Mouse (Mus musculus) C2C12 (cell line): ENCODE results near the gene Dedd. TPM values are rescaled to one million over a fixed set of nuclear protein-coding genes. Genes with fewer than 3 reads are reported as not detected.

Experiments
- H3K27me3 ChIP-seq: one replicate; pipeline ENCODE4 v1.6.1; 2011; ENCODE audit not compliant: control insufficient read depth, insufficient read depth, insufficient read length
- H3K36me3 ChIP-seq: one replicate; pipeline ENCODE4 v1.6.1; 2011; ENCODE audit not compliant: control insufficient read depth, insufficient read depth
- H3K4me3 ChIP-seq: one replicate; pipeline ENCODE4 v1.5.1; 2011; ENCODE audit warnings: mild to moderate bottlenecking, control low read depth; ENCODE audit not compliant: poor library complexity, insufficient read depth, severe bottlenecking
- H3K79me2 ChIP-seq: one replicate; pipeline ENCODE4 v1.6.1; 2011; ENCODE audit not compliant: control insufficient read depth, insufficient read depth
- H3K79me3 ChIP-seq: one replicate; pipeline ENCODE4 v1.6.1; 2011; ENCODE audit warnings: low read depth, control low read depth
- H3ac ChIP-seq: one replicate; pipeline ENCODE3; 2011; ENCODE audit warnings: low read depth; ENCODE audit not compliant: control insufficient read depth, insufficient read length
- CEBPB ChIP-seq: IDR thresholded peaks from one replicate; pipeline ENCODE4 v1.6.1; 2011; ENCODE audit warnings: low read depth, mild to moderate bottlenecking, control low read depth, moderate library complexity
- CTCF ChIP-seq: IDR thresholded peaks from one replicate; pipeline ENCODE4 v1.5.1; 2011; ENCODE audit not compliant: control insufficient read depth, insufficient read depth, insufficient read length
- FOSL1 ChIP-seq: IDR thresholded peaks from one replicate; pipeline ENCODE4 v1.8.0; 2011; ENCODE audit warnings: mild to moderate bottlenecking, low read length; ENCODE audit not compliant: poor library complexity, insufficient read depth, severe bottlenecking
- MAX ChIP-seq: IDR thresholded peaks from one replicate; pipeline ENCODE4 v1.6.1; 2011; ENCODE audit warnings: mild to moderate bottlenecking, control low read depth
- MYOD1 ChIP-seq: IDR thresholded peaks from one replicate; pipeline ENCODE4 v1.6.1; 2011; ENCODE audit warnings: low read depth; ENCODE audit not compliant: control insufficient read depth, insufficient read length
- MYOG ChIP-seq: IDR thresholded peaks from one replicate; pipeline ENCODE4 v1.6.1; 2011; ENCODE audit not compliant: control insufficient read depth, insufficient read length; ENCODE audit errors: extremely low read depth
- USF1 ChIP-seq: IDR thresholded peaks from one replicate; pipeline ENCODE4 v1.6.1; 2011; ENCODE audit warnings: low read depth, mild to moderate bottlenecking, control low read depth, moderate library complexity
- polyA plus RNA-seq: library from polyadenylated mRNA; unstranded; fragments of >200 nt; fragmentation: generic; extraction: Trizol; gene quantifications from one replicate; pipeline ENCODE4 v1.2.1, GENCODE M21; 2012; ENCODE audit warnings: missing spikeins

The Dedd gene
- polyA plus RNA-seq, 1 experiment = 44.8 TPM

DNA sequence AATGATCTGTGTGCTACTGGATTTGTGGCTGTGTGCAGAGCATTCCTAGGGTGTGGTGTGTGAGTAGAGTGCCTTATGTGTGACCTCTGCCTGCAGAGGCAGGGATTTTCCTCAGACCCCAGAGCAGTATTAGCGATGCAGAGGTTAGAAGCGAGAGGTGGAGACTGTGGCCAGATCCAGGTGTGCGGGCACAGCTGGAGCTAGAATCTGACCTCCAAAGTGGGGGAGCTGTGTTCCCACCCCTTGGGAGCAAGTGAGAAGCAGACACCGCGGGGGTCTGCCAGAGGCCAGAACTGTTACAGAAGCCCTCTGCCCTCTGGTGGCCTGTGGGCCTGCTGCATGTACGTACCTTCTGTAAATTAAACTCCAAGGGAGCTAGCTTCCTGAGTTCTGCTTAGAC lies 58.2 kb downstream of the Dedd start:
- TF ChIP-seq CTCF = peak; percentile 15
- TF ChIP-seq MYOD1 = no peak
- TF ChIP-seq MAX = no peak
- Histone ChIP-seq H3K36me3 (no peaks in the 10 kb centered on the region), H3K27me3 (no peaks in the 10 kb centered on the region), H3ac (no peak overlapping the region), H3K79me3 (no peaks in the 10 kb centered on the region), H3K79me2 (no peaks in the 10 kb centered on the region), H3K4me3 (no peak overlapping the region)

DNA sequence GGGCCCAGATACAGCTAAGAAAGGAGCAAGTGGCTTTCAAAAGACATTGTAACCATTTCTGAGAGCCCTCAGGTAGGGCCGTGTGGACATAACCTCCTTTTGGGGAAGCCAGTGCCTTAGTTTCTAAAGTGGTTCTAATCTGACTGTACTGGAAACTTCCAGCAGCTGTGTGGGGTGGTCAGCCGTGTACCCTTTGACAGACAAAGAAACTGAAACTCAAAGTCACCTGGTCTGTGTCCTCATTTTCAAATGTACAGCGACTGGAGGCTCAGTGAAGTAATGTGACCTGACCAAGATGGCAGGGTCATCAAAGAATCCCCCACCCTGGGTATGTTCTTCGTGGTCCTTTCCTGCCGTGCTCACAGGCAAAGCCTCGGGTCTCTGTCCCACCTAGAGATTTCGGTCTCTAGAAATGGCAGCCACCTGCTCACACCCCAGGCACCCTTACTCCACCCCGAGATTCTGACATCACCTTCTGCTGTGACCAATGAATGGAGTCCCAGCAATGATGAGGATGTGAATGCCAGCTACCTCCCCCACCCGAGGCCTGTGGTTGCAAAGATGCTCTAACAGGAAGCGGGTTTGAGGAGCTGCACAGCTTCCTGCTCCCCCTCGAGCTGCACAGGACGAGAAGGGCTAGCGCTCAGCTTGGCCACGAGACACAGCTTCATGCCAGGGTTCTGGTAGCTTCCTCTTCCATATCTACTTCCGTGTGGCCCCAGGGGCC lies 59.6 kb downstream of the Dedd start, which contains the start of gene Arhgap30:
TSS of gene Arhgap30 (plus strand) at position 579 of the 727 bp plus-strand sequence.
- no peaks in the 10 kb centered on the region for H3K79me3 ChIP-seq
- H3K36me3 ChIP-seq = no peaks in the 10 kb centered on the region
- no peak for TF ChIP-seq CTCF
- TF ChIP-seq MYOG = no peak
- no peak for TF ChIP-seq MYOD1
- TF ChIP-seq CEBPB = no peak
- no peak for TF ChIP-seq USF1
- TF ChIP-seq MAX = no peak
- TF ChIP-seq FOSL1 = no peak
- no peaks in the 10 kb centered on the region for H3K27me3 ChIP-seq
- no peak within 1 kb of the TSS for H3ac ChIP-seq
- no peak within 1 kb of the TSS for H3K4me3 ChIP-seq
- H3K79me2 ChIP-seq = no peaks in the 10 kb centered on the region

DNA sequence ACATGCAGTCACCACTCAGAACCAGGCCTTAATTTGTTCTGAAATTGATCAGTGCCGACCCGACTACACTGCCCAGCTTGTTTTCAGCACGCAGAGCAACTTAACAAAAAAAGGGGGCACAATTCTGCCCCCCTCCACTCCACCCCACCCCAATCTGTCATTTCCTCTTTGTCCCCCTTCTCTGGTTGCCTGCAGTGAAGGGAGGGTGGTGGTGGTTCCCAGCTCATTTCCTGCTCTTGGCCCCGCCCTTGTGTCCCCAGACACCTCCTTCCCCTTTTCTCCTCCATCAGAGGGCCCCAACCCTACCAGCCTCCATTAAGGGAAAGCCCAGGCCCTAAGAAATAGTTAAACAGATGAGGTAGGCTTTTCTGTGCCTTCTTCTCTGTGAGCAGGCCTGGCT lies 61.2 kb downstream of the Dedd start:
- no peaks in the 10 kb centered on the region for H3K79me3 ChIP-seq
- H3K36me3 ChIP-seq = no peaks in the 10 kb centered on the region
- TF ChIP-seq MYOD1 (no peak), MAX (no peak), USF1 (no peak), FOSL1 (no peak), MYOG (no peak)
- no peak overlapping the region for H3ac ChIP-seq
- no peak overlapping the region for H3K4me3 ChIP-seq
- H3K79me2 ChIP-seq = no peaks in the 10 kb centered on the region
- H3K27me3 ChIP-seq = peaks cover under 1% of the 10 kb centered on the region

Other genes starting within 250 kb of the Dedd start
- gene Cfap126, start 215.2 kb upstream of the Dedd start, polyA plus RNA-seq = 0.39 TPM
- gene Sdhc, start 178.5 kb upstream of the Dedd start, polyA plus RNA-seq = 147 TPM
- 0.11 TPM for gene Mpz, start 178.4 kb upstream of the Dedd start, polyA plus RNA-seq
- 0.13 TPM for gene Pcp4l1, start 132.9 kb upstream of the Dedd start, polyA plus RNA-seq
- 0.04 TPM for gene Nr1i3, start 115.2 kb upstream of the Dedd start, polyA plus RNA-seq
- 58.7 TPM for gene Tomm40l, start 106.6 kb upstream of the Dedd start, polyA plus RNA-seq
- gene Apoa2, start 104.1 kb upstream of the Dedd start, polyA plus RNA-seq = not detected
- gene Fcer1g, start 94.8 kb upstream of the Dedd start, polyA plus RNA-seq = not detected
- gene Adamts4, start 78.7 kb upstream of the Dedd start, polyA plus RNA-seq = 6.7 TPM
- 227 TPM for gene Ndufs2, start 77.8 kb upstream of the Dedd start, polyA plus RNA-seq
- gene B4galt3, start 58.8 kb upstream of the Dedd start, polyA plus RNA-seq = 17.4 TPM
- gene Ppox, start 48.0 kb upstream of the Dedd start, polyA plus RNA-seq = 9.0 TPM
- 20.6 TPM for gene Usp21, start 41.2 kb upstream of the Dedd start, polyA plus RNA-seq
- gene Ufc1, start 34.1 kb upstream of the Dedd start, polyA plus RNA-seq = 100 TPM
- 19.5 TPM for gene Nit1, start 16.5 kb downstream of the Dedd start, polyA plus RNA-seq
- gene Pfdn2, start 16.5 kb downstream of the Dedd start, polyA plus RNA-seq = 90.9 TPM
- gene Klhdc9, start 31.7 kb downstream of the Dedd start, polyA plus RNA-seq = 0.05 TPM
- gene Nectin4, start 41.0 kb downstream of the Dedd start, polyA plus RNA-seq = 0.06 TPM
- gene Arhgap30, start 59.8 kb downstream of the Dedd start, polyA plus RNA-seq = 0.05 TPM
- 70.1 TPM for gene Usf1, start 82.2 kb downstream of the Dedd start, polyA plus RNA-seq
- 0.66 TPM for gene Tstd1, start 89.7 kb downstream of the Dedd start, polyA plus RNA-seq
- gene F11r, start 108.4 kb downstream of the Dedd start, polyA plus RNA-seq = 3.6 TPM
- 3.6 TPM for gene Alyref2, start 174.3 kb downstream of the Dedd start, polyA plus RNA-seq
- gene Itln1, start 206.1 kb downstream of the Dedd start, polyA plus RNA-seq = not detected
- not detected for gene Cd244a, start 230.0 kb downstream of the Dedd start, polyA plus RNA-seq